Mouse (Mus musculus): ENCODE data around the gene Wipf3.

Gene Wipf3

DNA sequence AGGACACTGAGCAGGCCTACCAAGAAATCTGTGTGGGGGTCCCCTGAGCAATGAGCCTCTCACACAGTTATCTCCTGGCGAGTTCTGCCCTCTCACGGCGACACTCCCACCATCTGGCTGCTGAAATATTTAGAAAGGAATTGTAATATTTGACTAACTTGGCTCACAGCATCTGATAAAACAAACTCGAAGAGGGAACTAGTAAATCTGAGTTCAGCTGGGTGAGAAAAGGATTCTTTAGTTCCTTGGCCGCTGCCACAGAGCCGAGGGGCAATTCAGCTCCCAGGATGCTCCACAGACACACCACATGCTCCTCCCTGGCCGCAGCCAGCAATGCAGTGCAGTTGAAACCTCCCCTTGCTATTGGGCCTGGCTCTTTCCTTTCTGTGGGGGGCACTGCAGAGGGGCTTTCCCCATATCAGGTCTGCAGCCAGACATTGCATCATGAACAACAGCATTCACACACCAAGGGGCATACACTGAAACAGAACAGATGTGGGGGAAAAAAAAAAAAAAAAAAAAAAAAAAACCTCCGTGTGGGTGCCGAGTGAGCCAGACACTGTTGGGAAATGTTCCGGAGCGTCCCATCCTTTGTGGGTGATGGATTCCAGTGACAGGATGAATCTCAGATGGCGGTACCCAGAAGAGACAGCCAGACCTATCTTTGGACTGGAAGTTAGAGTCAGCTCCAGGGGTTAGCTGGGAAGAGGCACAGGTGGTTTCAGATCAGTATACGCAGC is 3.6 kb downstream of the Wipf3 start:
- DNase-seq, result no peak

- no peak for DNase-seq
Measured at GRCm38 (mm10) chr6:54434171-54434570, 4.8 kb downstream of the Wipf3 start.

DNA sequence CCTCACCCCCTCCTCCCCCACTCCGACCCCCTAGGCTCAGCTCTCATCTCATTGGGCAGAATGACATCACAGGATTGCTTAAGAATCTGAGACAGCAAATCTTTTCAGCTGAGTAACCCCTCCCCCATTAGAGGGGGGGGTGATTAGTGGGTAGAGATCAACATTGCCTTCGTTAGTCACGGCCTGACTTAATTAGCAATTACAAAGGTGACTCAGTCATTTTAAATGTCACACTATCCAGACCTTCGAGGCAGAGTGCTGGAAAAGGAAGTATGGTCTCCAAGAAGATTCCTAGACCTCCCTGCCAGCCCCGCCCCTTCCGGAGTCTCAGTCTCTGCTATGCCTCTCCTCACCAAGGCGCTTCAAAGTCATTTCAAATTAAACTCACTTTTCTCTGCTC is 6.3 kb downstream of the Wipf3 start:
- DNase-seq, result no peak

DNA sequence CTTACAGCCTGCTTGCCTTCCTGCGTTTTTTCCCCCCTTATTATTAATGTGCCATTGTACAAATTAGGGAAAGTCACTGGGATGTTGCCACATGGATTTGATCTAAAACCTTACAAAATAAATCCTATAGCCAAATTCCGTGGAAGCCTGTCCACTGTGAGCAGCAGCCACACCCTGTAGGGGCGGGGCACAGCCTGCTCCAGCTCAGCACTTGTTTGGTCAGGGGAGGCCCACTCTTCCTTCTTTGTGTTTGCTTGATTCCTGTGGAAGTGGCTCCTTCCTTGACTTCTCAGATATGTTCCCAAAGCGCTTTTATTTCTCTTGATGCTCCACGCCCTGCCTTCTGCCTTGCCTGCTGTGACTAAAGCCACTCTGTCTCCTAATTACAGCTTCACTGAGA is 6.9 kb downstream of the Wipf3 start:
- DNase-seq, result no peak

GRCm38 (mm10) chr6:54438510-54438909 is 9.1 kb downstream of the Wipf3 start:
- DNase-seq, result no peak

- DNase-seq, result peak; percentile 47 to 48
Measured at GRCm38 (mm10) chr6:54440658-54441057, 11.3 kb downstream of the Wipf3 start.

DNA sequence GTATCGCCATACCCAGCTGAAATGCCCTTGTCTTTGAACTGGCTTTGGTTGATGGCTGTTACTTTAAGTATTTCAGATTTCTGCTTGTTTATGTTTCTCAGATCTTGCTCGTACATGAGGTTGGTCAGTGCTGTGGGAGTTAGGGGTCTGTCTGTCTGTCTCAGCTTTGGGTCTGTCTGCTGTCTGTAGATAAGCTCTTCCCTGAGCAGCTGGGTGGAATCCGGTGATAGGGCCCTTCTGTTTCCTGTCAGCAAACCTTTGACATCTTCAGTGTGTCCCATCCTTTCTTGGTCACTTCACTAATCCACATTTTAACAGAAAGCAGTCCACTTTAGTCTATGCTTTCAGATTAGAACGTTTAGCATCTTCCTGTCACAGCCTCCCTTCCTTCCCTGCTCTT is 14.3 kb downstream of the Wipf3 start:
- no peak for DNase-seq

DNA sequence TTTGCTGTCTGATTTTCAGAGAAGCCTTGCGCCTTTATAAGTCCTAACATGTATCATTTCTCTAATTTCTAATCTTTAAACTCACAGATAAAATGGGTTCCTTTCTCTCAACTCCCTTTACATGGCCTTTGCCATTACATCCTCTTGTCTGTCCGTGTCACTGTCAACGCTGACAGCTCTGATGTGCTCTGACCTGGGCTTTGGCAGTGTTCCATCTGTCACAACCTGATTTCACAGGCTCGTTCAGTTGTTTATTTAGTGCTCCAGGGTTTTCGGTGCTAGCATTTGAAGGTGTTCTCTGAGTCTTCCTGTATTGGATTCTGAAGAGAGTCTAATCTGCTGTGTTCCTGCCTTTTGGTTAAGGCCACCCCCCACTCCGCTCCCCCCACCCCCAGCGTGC is 14.7 kb downstream of the Wipf3 start:
- no peak for DNase-seq

GRCm38 (mm10) chr6:54445249-54445818 is 15.9 kb downstream of the Wipf3 start:
- DNase-seq, result no peak

DNA sequence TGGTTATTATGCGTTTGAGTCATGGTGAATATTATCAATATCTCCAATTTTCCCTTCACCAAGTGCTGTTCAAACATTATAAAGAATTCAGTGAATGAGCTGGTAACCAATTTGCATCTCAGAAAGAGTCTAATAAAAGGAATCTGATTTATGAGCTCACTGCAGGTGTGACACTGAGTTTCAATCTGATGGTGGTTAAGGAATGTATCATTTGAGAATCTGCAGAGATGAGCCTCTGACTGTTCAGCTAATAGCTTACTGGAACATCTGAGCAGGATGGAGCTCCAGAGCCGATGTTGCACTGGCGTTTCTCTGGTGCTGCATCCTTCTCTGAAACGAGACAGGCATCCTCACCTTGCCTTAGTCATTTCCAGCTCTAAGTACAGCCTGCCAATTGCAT is 17.9 kb downstream of the Wipf3 start:
- no peak for DNase-seq

DNA sequence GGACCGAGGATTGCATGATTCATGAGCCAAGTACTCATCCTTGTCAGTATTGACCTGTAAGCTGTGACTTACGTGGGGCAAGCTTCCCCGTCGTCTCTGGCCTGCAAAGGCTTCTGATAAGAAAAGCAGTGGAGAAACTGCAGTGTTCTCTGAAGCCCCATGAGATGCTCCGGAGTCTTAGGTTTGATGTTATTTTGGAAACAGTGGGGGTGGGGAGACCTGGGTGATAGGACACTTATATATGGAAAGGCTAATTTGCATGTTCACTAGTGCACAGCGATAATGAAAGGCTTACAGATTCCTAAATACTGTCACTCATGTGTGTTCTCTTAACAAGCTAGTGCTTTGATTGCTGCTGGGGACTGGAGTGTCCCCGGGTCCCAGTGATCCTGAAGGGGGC is 30.3 kb downstream of the Wipf3 start:
- no peak for DNase-seq

GRCm38 (mm10) chr6:54460172-54460914 is 30.9 kb downstream of the Wipf3 start:
- DNase-seq, result peak; percentile 47 to 50

DNA sequence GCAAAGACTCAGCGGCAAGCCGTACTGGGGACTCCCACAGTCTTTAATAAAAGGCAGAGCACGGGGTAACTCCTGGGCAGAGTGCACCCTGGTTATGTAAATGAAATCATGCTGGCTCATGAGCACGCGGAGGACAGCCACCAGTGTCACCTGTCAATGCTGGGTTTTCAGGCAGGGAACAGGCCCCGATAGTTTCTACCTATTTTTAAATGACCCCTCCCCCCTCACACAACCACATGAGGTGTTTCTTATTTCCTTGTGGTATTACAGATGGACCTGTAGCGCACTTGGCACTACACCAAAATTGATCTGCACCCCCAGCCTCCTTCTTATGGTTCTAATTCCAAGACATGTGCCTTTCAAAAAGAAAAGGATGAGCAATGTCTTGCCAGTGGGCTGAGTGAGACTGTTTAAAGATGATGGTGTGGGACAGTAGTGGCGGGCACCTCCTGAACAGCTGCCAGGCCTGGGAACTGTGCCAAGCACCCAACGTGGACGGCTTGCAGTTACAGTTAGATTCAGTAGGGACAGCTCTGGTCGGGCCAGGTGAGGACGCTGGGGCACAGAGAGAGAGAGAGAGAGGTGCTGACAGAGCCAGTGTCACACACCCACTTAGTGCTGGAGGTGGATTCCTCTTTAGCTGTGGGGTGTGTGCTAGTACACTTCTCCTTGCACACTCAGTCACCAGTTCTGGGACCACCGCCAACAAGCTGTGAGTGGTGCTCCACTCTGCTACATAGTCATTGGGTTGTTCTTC is 31.7 kb downstream of the Wipf3 start:
- peak; percentile 58 to 63 for DNase-seq

- peak; percentile 33 to 41 for DNase-seq
Measured at GRCm38 (mm10) chr6:54462766-54463165, 33.4 kb downstream of the Wipf3 start.

- peak in 1 of 2 experiments; percentile 41 for DNase-seq
Measured at GRCm38 (mm10) chr6:54463701-54464458, 34.5 kb downstream of the Wipf3 start.

DNA sequence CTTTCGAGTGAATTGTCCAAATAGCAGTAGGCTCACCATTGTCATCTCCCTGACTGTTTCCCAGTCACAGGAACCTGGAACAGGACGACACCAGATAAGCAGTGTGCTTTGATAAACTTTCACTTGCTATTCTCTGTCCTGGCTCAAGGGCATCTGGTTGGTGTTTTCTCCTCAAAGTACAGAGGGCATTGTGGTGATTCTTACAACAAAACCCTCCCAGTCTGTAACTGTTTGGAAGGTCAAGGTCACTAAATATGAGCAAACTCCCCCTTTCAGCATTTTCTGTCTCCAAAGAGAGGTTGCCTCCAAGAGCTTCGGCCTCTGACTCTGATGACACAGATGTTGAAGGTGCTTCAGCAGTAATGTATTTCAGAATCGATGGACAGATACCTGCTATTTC is 35.5 kb downstream of the Wipf3 start:
- DNase-seq, result no peak

DNA sequence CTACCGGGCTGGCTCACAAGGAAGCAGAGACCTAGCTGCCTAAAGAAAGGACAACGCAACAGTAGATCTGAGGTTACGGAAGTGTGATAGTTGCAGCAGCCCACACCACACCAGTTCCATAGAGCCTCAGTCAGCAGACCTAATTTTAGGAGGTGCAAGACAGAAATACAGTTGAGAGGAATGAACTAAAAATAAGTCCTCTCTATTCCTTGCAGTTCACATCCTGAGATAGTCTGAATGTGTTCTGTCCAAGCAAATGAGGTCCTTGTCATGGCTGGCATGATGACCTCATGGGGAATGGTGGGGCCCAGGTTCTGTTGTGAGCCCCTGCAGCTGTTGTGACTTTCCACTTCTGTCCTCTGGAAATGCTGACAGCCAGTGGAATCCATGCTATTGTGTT is 38.0 kb downstream of the Wipf3 start:
- no peak for DNase-seq

DNA sequence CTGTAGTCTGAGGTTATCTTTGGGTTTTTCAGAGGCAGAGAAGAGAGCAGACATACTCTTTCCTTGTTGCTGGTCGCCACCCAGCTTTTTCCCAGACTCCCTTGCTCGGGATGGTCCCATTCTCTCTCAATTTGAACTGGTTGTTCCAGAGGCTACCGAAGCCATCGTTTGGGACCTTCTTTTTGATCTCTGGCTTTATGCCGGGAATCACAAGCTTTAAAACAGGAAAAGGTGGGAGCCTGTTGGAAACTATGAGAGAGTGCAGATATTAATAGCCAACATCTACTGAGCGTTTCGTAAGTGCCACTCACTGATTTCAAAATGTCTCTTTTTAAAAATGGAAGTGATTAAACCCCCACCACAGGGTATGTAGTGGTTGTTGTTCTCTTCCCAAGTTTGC is 42.5 kb downstream of the Wipf3 start:
- no peak for DNase-seq

- DNase-seq, result no peak
Measured at GRCm38 (mm10) chr6:54472846-54473715, 43.7 kb downstream of the Wipf3 start.

DNA sequence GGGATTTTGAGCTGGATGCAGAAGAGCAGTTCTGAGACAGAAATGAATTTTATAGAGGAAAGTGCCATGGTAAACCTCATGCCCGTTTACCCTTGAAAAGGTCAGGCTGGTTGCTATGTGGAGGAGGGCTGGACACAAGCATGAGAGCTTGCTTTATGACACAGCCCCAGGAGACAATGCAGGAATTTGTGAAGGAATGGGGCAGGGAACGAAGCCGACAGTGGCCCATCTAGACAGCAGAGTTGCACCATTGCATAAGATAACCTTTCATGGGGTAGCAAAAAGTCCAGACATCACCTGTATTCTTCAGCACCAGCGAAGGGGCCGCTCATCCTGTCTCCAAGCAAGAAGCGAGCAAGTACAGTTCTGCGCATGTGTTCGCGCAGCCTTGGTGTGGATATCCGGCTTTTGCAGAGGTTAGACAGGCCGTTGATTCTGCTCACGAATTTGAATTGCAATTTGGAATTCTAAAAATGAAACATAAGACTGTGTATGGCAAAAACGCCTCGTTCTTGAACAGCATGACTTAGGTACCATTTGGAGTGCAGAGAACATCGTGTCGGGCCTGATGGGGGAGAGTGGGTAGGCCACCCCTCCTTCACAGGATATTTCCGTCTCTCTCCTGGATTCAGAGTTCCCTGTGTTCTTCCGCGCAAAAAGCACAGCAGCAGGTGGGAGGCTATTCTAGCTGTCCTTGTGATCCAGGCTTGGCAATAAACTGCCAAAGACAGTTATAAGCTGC is 46.7 kb downstream of the Wipf3 start:
- no peak for DNase-seq

Data from cerebellum, postnatal 36 days (tissue).